Mouse (Mus musculus) myocyte (in vitro differentiated cells): ENCODE data around the gene Cfd. TPM values are rescaled to one million over a fixed set of nuclear protein-coding genes. Genes with fewer than 3 reads are reported as not detected.

Experiments used
- H3K27me3 ChIP-seq: one replicate; pipeline ENCODE4 v1.6.1; 2011; ENCODE audit not compliant: control insufficient read depth, insufficient read depth, insufficient read length
- H3K36me3 ChIP-seq: one replicate; pipeline ENCODE4 v1.6.1; 2011; ENCODE audit not compliant: control insufficient read depth, insufficient read depth
- H3K4me2 ChIP-seq: one replicate; pipeline ENCODE4 v1.6.1; 2011; ENCODE audit warnings: low read depth, control low read depth
- H3K4me3 ChIP-seq: one replicate; pipeline ENCODE4 v1.5.1; 2011; ENCODE audit warnings: mild to moderate bottlenecking, control low read depth, moderate library complexity
- H3K79me2 ChIP-seq: one replicate; pipeline ENCODE4 v1.6.1; 2011; ENCODE audit not compliant: control insufficient read depth, insufficient read depth
- H3ac ChIP-seq: one replicate; pipeline ENCODE4 v1.6.1; 2011; ENCODE audit not compliant: control insufficient read depth, insufficient read length
- CEBPB ChIP-seq: IDR thresholded peaks from 2 replicates; pipeline ENCODE4 v1.6.1; 2011; ENCODE audit warnings: mild to moderate bottlenecking, moderate library complexity; ENCODE audit not compliant: poor library complexity, insufficient read depth, severe bottlenecking
- E2F4 ChIP-seq: IDR thresholded peaks from one replicate; pipeline ENCODE4 v1.6.1; 2011; ENCODE audit warnings: mild to moderate bottlenecking, control low read depth, moderate library complexity; ENCODE audit not compliant: insufficient read depth
- MAX ChIP-seq: IDR thresholded peaks from one replicate; pipeline ENCODE4 v1.6.1; 2011; ENCODE audit warnings: low read depth, mild to moderate bottlenecking, control low read depth
- MYOD1 ChIP-seq, 3 experiments: IDR thresholded peaks; one replicate each; pipeline ENCODE4 v1.6.1; 2011; ENCODE audit warnings: control low read depth in 2 of 3, low read depth in 2 of 3, mild to moderate bottlenecking in 2 of 3, moderate library complexity in 1 of 3; ENCODE audit not compliant: insufficient read length in 2 of 3, control insufficient read depth in 1 of 3
- MYOG ChIP-seq, 3 experiments: IDR thresholded peaks; one replicate each; pipeline ENCODE4 v1.6.1; 2011; ENCODE audit warnings: control low read depth in 2 of 3, low read depth in 2 of 3, mild to moderate bottlenecking in 2 of 3; ENCODE audit not compliant: insufficient read length in 2 of 3, control insufficient read depth in 1 of 3, insufficient read depth in 1 of 3
- POLR2A ChIP-seq: IDR thresholded peaks from one replicate; pipeline ENCODE4 v1.6.1; 2011; ENCODE audit warnings: low read depth, mild to moderate bottlenecking, control low read depth, moderate library complexity; ENCODE audit not compliant: insufficient read length
- POLR2AphosphoS2 ChIP-seq: IDR thresholded peaks from one replicate; pipeline ENCODE4 v1.6.1; 2011; ENCODE audit warnings: low read depth, control low read depth; ENCODE audit not compliant: insufficient read length
- REST ChIP-seq: IDR thresholded peaks from one replicate; pipeline ENCODE4 v1.6.1; 2011; ENCODE audit warnings: mild to moderate bottlenecking, control low read depth, moderate library complexity; ENCODE audit not compliant: insufficient read depth, insufficient read length
- TCF12 ChIP-seq: IDR thresholded peaks from one replicate; pipeline ENCODE4 v1.6.1; 2011; ENCODE audit warnings: mild to moderate bottlenecking, control low read depth; ENCODE audit not compliant: poor library complexity, insufficient read depth, severe bottlenecking
- TCF3 ChIP-seq: IDR thresholded peaks from one replicate; pipeline ENCODE4 v1.6.1; 2011; ENCODE audit warnings: low read depth, control low read depth; ENCODE audit not compliant: insufficient read length
- USF1 ChIP-seq: IDR thresholded peaks from one replicate; pipeline ENCODE4 v1.6.1; 2011; ENCODE audit warnings: low read depth, mild to moderate bottlenecking, control low read depth, moderate library complexity
- polyA plus RNA-seq: library from polyadenylated mRNA; unstranded; fragments of >200 nt; fragmentation: generic; extraction: Trizol; gene quantifications from one replicate; pipeline ENCODE4 v1.2.1, GENCODE M21; 2012; ENCODE audit warnings: missing spikeins

The Cfd gene
- polyA plus RNA-seq, 1 experiment = not detected

DNA sequence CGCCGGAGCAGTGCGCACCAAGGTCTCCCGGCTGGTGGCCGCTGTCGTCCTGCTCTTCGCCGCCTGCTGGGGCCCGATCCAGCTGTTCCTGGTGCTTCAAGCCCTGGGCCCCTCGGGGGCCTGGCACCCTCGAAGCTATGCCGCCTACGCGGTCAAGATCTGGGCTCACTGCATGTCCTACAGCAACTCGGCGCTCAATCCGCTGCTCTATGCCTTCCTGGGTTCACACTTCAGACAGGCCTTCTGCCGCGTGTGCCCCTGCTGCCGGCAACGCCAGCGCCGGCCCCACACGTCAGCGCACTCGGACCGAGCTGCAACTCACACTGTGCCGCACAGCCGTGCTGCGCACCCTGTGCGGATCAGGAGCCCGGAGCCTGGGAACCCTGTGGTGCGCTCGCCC lies 30.9 kb downstream of the Cfd start:
- Histone ChIP-seq H3K27me3 (peaks cover 32% of the 10 kb centered on the region), H3K4me2 (no peak overlapping the region), H3ac (no peak overlapping the region), H3K36me3 (no peaks in the 10 kb centered on the region), H3K79me2 (peaks cover 1% of the 10 kb centered on the region), H3K4me3 (no peak overlapping the region)
- TF ChIP-seq MYOD1 (IDR thresholded peaks at IDR 0.05; ENCODE audit: control insufficient read depth in 1 of 3, insufficient read length in 2 of 3, low read depth in 2 of 3) (no peak), CEBPB (no peak), MYOG (IDR thresholded peaks at IDR 0.05; ENCODE audit: control insufficient read depth in 1 of 3, insufficient read depth in 1 of 3, insufficient read length in 2 of 3, low read depth in 2 of 3) (peak in 2 of 3 experiments; percentile 1 to 4)

DNA sequence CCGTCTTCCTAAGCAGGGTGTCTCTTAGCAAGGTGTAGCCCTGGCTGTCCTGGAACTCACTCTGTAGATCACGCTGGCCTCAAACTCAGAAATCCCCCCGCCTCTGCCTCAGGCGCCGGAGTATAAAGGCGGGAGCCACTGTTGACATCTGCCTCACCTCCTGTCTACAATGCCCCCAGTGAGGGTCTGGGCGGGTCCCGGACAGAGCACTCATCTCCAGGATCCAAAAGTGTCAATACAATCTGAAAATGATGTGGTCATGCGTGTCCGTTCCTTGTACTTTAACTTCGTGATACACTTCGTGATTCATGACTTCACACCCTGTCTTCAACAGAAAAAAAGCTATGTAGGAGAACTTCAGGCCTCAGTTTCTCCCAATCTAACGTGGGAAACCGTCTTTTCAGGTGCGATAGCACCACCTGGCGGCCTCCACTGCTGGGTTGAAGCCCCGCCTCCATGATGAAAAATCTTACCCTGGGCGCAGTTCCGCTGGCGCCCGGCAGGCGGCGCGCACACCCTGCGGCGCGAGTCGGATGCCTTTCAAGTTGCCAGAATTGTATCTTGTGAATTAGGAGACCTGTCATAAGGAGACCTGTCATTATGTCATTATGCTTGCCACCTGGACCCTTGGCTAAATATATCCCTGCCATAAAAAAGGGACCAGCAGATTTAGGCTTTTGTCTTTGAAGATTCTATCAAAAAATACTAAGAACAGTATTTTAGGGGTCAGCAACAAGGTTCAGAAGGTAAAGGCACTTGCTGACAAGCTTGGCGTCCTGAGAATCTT lies 34.5 kb downstream of the Cfd start:
- H3K4me3 ChIP-seq = peak overlapping the region; percentile 96

DNA sequence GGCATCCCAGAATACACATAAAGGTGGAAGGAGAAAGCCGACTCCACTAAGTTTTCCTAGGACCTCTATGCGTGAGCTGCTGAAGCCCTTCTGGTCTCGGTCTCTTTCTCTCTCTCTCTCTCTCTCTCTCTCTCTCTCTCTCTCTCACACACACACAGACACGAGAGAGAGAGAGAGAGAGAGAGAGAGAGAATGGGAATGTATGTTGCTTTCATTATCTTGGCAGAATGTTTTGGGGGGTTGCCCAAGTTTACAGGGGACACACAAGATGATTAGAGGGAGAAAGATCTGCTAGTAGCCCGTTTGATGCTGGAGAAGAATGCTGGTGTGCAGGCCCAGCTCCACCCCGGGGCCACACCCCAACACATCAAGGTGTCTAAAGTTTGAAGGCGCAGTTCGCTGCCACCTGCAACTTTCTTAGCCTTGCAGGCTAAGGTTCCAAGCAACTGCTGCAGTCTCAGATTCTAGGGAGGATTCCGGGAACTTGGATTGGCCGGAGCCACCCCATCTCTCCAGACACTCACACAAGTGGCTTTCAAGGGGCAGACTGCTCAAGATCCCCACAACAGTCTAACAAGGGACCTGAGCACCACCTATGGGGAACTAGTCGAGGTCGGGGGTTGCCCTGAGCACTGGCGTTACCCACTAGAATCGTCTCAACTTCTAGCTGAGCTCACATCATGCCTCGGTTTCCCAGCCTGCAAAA lies 35.3 kb downstream of the Cfd start:
- H3K4me2 ChIP-seq = peak overlapping the region; percentile 99

More for the DNA sequence above, 34.5 kb downstream of the Cfd start:
- Histone ChIP-seq H3K27me3 (peaks cover 17% of the 10 kb centered on the region), H3K79me2 (peaks cover 4% of the 10 kb centered on the region), H3K36me3 (no peaks in the 10 kb centered on the region), H3ac (no peak overlapping the region), H3K4me2 (peak overlapping the region; percentile 99)
- TF ChIP-seq MYOG (IDR thresholded peaks at IDR 0.05; ENCODE audit: control insufficient read depth in 1 of 3, insufficient read depth in 1 of 3, insufficient read length in 2 of 3, low read depth in 2 of 3) (no peak), E2F4 (no peak), POLR2A (no peak), MAX (no peak), TCF12 (no peak)

GRCm38 (mm10) chr10:79926491-79927323 lies 36.1 kb downstream of the Cfd start, which contains the start of gene Arid3a:
TSS of gene Arid3a (plus strand) at chr10:79927043.
- TF ChIP-seq POLR2AphosphoS2 (no peak), E2F4 (peak; percentile 55), POLR2A (peak; percentile 32), REST (no peak)
- peak within 1 kb of the TSS; percentile 12 for H3ac ChIP-seq
- H3K4me2 ChIP-seq = peak within 1 kb of the TSS; percentile 99
- peaks cover 1% of the 10 kb centered on the region for H3K27me3 ChIP-seq
- H3K4me3 ChIP-seq = peak within 1 kb of the TSS; percentile 96
- peaks cover 5% of the 10 kb centered on the region for H3K36me3 ChIP-seq
- peaks cover 4% of the 10 kb centered on the region for H3K79me2 ChIP-seq

More for the DNA sequence above, 35.3 kb downstream of the Cfd start:
- peaks cover 4% of the 10 kb centered on the region for H3K79me2 ChIP-seq
- H3K4me3 ChIP-seq = peak overlapping the region; percentile 96
- H3ac ChIP-seq = no peak overlapping the region
- H3K36me3 ChIP-seq = no peaks in the 10 kb centered on the region
- peaks cover 9% of the 10 kb centered on the region for H3K27me3 ChIP-seq
- TF ChIP-seq MAX (no peak), E2F4 (no peak), REST (no peak), POLR2A (no peak), USF1 (no peak), POLR2AphosphoS2 (no peak), MYOD1 (IDR thresholded peaks at IDR 0.05; ENCODE audit: control insufficient read depth in 1 of 3, insufficient read length in 2 of 3, low read depth in 2 of 3) (no peak), TCF12 (no peak), MYOG (IDR thresholded peaks at IDR 0.05; ENCODE audit: control insufficient read depth in 1 of 3, insufficient read depth in 1 of 3, insufficient read length in 2 of 3, low read depth in 2 of 3) (no peak), CEBPB (no peak), TCF3 (no peak)
